Mouse (Mus musculus) monocyte, adult 5-6 weeks (primary cell): ENCODE measurements around the gene Kansl1l. TPM values are rescaled to one million over a fixed set of nuclear protein-coding genes. Genes with fewer than 3 reads are reported as not detected.
A peak's percentile ranks its signal among the peaks of the same experiment; 100 is the strongest.

ENCODE experiments used
- ATAC-seq: fragments of 153-309, 156-312 bp; replicated peaks from 2 replicates; pipeline ENCODE4 v1.8.0; 2017; ENCODE audit warnings: mild to moderate bottlenecking; ENCODE audit not compliant: low TSS enrichment, insufficient number of reproducible peaks, severe bottlenecking, poor library complexity, low FRiP score
- total RNA-seq: library from RNA; stranded (forward); fragments of 200-1000, 200-491, 200-594 nt; gene quantifications from 3 replicates; pipeline ENCODE4 v1.2.3, GENCODE M21; 2017

The Kansl1l gene
- total RNA-seq, 1 experiment from 2014 or later, result 15.6 TPM

DNA sequence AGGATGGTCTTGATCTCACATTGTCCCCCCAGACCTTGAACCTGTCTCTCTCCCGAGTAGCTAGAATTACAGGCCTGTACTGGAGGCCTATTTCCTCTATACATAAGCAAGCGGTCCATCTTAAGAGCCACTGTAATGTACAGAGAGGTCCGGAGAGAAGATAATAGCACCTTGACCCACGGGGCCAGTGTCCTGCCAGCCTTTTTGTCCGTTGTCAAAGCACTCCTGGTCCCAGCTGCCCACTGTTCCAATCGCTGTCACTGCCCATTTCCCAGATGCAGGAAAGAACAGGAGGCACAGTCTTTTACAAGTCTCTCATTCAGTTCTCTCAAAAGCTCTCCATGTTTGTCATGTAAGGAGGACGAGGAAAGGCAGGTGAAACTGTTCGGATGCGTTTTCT is 4.6 kb upstream of the Kansl1l start:
- no peak for ATAC-seq

DNA sequence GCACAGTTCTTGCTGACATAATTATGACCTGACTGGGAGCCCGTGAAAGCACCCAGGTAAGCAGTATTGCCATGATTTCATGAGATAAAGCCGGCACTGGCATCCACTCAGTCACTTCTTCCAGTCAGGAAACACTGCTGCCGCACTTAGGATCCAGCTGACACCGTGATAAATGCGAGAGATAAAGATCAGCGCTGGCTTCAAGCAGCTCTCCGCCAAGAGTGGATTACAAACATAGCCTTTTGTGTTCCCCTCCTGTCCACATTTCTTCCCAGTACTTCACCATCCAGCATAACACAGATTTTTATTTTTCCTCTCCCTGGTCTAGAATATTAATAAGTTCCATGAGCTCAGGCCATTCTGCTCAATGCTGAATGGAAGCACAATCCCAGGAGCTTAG is 2.9 kb upstream of the Kansl1l start:
- no peak for ATAC-seq

DNA sequence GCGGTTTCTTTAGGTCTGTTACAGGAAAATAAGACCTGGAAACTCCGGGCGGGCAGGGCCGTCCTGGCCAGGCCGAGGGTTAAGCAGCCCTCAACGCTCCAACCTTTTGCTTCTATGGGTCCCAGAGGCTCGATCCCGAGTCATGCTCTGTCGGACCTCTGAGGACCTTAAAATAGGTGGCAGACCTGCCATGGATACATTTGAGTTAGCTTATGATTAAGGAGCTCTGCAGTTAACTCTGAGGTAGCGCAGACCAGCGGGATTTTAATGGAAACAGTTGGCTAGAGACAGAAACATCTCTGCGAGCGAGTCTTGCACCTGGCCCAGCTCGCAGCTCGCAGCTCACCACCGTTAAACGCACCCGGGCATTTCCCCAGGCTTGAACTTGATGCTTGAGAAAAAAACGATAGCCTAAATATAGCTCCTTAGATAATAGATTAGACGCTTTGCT is 528 bp upstream of the Kansl1l start:
- ATAC-seq, result peak; percentile 12; the same call in 1 of the 2 replicates

DNA sequence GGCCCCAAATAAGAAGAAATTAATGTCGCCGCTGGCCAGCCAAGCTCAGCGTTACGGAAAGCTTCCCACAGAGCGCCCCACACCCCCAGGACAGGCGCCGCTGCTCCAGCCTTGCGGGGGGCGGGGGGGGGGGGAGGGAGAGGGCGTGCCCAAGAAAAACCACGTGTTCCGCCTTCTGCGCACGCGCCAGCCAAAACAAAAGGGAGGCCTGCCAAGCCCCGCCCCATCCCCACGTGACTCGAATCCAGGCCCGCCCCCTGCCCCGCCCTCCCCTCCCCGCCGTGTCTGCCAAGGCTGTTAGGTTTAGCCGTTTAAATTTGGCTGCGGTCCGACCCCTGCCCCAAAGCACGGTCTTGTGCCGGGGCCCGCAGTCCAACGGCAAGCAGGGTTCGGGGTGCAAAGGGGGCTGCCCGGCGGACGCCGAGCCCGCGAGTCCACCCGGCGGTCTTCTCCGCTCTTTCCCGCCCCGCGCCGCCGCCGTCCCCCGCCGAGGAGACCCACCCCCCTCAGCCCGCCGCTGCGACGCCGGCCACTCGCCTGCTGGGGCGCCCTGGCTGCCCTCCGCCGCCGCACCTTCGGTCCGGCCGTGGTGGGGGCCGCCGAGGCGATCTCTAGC is 417 bp downstream of the Kansl1l start:
- ATAC-seq, result peak; percentile 60

DNA sequence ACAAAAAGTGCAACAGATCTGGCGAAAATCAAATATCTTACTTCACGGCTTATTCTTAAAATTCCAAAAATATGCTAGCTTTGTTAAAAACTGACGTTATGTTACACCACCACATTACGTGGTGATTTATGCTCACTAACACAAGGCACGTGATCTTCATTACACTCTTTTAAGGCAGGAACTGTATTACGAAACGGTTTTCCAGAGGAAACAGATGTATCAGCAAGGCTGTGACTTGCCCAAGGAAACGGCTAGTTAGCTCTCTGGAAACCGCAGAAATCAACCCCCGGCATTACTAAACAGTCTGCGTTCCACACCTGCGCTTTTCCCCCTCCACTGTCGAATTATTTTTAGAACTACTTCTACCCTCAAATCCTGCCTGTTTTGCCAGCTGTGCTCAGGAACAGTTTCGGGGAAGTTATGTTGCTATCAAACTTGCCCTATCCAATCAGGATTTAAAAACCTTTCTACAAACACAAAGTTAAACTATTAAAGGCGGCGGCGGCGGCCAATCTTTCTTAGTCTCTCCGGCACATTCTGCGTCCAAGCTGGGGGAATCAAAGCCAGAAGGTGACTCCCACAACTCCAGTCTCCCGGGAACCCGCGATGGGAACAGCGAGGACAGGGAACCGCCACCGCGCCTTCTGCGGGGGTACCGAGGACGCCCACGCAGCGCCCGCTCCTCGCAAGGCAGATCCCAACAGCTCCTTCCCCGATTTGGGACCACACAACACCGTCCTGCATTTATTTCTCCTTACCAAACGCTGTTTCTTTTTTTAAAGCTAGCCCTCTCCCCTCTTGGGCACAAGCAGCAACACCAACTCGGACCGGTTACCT is 1.2 kb downstream of the Kansl1l start:
- ATAC-seq, result peak; percentile 29; the same call in 1 of the 2 replicates

DNA sequence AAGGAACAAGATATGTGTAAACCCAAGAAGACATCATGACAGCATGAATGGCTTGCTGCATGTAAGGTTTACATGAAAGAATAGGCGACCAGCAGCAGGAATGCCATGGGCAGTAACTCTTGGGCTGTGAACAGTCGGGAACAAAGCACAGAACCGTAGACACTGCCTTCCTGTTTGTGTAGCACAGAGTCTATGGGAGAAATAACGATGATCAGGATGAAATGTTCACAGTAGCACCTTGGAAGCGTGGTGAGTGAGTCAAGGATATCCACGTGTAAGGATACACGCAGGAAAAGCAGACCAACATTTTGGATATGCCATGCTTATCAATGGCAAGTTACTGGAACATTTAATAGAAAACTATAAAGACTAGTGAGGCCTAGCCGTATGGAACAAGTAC is 2.6 kb downstream of the Kansl1l start:
- ATAC-seq, result no peak

DNA sequence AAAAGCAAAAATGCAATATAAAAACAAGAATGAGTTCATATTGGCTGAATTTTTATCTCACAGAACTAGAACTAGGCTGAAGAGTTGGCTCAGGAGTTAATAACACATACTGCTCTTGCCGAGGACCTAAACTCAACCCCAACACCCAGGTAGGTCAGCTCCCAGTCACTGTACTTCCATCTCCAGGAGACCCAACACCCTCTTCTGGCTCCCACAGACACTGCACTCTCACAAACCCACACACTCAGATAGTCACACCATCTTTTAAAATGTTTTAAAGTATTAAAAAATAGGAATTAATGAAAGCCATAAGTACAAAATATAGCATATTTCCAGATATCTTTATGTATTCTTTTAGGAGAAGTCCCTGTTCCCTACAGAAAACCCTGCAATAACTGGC is 4.2 kb downstream of the Kansl1l start:
- ATAC-seq, result no peak

DNA sequence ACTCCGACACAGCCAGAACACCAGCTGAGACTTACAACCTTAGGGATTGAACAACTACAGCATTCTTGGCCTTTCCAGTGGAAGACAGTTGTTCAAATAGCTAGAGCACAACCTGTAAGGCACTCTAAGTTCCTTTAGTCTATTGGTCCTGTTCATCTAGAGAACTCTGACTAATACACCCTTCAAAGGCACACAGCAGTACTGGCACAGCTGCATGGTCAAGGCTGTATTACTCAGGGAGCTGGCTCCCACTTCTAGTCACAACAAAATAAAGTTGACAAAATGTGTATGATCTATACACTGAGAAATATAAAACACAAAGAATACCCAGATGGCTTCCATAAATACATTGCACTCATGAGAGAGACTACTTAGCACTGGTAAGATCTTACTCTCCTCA is 10.5 kb downstream of the Kansl1l start:
- ATAC-seq, result no peak

DNA sequence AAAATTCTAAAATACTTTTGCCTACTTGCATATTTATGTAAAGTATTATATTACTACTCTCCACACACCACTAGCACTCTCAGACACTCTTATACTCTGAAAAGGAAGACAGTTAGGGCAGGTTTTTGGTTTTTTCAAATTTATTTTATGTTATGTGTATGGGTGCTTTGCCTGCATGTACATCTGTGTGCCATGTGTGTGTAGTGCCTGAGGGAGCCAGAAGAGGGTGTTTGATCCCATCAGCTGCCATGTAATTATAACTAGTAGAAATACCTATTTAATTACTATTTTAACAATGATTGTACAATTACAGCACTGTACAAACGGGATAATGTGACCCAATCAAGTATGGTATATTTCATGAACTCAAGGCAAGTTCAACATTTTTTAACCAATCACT is 12.0 kb downstream of the Kansl1l start:
- no peak for ATAC-seq

DNA sequence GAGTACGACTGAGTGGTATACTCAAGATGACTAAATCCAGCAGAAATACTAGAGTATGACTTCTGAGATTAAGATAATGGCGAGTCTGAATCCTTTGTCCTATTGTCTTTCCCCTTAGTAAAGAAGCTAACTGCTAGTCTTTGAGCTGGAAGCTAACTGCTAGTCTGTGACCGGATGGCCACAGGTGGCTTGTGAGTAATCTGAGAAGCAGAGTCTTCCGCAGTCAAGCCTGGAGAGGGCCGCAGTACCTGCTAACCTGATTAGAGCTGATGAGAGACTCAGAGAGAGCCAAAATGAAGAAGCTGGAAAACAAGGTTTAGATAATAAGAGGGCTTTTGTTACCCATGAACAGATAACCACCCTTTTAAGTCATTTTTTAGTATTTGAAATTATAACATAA is 12.7 kb downstream of the Kansl1l start:
- ATAC-seq, result no peak

DNA sequence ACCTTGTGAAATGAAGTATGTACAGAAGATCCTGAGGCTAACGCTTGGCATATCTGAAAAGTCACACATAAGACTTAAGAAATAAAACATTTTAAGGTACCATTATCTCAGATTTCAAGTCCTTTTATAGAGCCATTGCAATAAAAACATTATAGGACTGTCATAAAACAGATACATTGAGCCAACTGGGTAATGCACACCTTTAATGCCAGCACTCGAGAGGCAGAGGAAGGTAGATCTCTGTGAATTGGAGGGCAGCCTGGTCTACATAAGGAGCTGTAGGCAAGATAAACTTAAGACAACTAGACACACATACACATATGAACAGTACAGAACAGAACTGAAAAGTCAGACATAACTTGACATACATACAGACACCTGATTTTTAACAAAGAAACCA is 19.4 kb downstream of the Kansl1l start:
- ATAC-seq, result no peak

DNA sequence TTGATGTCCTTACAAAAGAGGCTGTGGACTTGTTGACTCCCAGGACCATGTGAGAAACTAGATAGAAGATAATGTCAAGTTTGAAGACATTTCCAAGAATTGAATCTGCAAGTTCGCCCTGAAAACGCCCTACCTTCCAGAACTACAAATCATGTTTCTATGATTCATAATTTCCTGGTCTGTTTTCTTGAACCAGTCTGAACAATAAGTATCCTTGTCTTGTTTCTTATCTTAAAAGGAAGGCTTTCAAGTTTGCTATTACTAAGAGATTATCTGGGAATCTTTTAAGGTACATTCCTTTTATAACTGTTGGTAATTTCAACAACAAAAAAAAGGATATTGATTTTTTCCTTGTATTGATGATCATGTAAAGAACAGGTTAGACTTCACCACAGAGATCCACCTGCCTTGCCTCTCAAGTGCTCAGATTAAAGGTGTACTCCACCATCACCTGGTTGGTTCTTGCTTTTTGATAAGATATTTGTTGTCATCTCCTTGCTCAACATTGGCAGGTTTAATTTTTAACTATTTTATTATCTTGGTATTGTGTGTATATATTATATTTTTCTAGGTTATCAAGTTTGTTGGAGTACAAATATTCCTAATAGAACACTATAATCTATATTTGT is 24.4 kb downstream of the Kansl1l start:
- ATAC-seq, result no peak

DNA sequence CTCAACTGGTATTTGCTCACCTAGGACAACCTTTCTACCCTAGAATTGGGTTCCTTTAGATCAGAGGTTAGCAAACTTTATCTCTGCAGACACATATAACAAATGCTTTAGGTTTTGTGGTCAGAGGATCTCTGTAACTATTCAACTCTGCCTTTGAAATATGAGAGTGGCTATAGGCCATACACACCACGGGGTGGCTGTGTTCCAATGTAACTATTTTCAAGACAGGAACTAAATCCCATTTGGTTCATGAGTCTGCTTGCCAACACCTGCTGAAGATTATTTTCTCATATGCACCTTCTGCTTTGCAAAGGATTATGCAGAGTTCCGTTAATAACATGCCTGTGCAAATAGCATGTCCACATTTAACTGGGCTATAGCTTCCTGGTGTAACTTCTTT is 35.1 kb downstream of the Kansl1l start:
- ATAC-seq, result no peak

DNA sequence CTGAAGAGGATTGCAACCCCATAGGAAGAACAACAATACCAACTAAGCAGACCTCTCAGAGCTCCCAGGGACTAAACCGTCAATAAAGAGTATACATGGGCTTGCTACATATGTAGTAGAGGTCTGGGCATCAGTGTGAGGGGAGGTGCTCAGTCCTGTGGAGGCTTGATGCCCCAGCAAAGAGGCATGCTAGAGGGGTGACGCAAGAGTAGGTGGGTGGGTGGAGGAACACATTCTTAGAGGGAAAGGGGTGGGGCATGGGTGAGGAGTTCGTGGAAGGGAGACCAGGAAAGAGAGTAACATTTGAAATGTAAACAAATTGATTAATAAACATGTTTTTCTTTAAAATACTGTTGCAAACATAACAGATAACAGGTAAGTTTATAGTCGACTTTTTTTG is 36.3 kb downstream of the Kansl1l start:
- ATAC-seq, result no peak

DNA sequence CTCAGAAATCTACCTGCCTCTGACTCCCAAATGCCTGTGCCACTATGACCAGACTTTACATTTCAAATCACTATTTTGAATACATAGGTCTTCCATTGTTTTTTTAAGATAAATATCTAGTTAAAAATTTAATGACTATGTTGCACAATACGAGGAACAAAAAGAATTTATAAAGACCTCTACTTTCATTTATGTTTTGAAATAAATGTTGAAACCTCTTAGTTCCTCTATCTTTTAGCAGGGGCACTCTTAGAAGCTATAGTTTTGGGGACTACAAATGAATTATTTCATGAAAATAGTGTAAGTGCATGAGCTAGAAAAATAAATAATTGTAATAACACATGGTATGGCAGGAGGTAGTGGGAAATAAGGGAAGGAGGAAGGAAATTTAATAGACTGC is 38.6 kb downstream of the Kansl1l start:
- ATAC-seq, result no peak

DNA sequence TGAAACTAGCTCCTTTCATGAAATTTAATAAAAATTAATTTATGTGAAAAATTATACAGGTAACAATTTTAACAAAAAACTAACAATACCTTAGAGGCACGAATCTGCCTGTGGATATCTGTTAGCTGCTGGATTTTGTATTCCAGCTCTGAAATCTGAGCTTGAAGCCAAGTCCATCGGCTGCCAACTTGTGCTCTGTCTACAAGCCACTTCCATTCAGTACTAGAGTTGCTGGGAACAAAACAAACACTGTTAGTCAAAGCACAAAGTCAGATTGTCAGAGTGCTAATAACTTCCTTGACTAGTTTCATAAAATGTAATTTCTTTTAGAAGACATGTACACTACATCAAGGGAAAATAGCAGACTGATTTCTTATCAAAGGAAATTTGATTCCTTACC is 39.5 kb downstream of the Kansl1l start:
- ATAC-seq, result no peak

DNA sequence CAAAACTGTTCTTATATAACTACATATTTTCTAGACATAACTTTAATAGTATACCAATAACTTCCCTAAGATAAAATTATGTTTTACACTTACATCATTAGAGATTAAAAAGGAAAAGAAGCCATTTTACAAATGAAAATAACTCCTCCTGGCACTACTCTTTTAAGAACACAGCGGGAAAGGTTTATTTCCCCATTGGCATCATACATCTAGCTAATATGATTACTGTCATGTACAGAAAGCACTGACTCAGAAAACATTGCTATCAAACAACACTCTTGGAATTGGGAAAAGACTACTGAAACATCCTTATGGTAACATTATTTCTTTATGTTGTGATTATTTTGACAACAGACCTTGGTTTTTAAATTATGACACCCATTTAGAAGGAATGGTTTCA is 48.6 kb downstream of the Kansl1l start:
- ATAC-seq, result no peak

DNA sequence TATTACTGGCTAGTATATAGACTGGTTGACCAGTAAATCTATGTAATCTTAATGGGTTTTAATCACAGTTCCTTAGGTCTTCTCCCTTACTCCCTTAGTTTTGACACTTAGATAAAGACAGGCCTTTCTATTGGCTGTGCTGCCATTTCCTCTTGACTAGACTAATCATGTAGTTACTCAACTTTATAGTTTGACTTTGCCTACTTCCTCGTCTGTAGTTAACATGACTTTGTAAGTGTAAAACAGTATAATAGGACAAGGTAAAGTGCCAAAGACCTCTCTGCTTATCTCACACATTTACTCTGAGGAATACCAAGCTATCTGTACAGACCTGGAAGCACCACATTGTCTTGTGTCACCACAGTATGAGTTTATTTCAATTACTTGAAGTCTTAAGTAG is 86.8 kb downstream of the Kansl1l start:
- ATAC-seq, result no peak

DNA sequence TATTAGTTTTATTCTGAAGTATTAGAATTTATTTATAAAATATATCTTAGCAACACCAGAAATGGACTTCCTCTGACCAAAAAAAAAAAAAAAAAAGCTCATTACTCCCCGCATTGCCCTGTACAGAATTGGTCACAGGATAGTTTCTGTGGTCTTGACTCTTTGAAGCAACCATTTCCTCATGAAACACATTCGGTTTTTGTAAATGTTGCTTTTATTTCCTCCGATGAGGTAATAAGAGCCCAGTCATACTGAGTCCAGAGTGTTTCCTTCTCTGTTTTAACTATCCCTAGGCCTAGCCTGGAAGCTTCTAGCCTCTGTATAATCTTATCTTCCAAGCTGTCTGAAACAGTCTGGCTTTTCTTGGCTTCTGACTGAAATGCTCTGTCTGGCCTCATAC is 104.5 kb downstream of the Kansl1l start:
- no peak for ATAC-seq

DNA sequence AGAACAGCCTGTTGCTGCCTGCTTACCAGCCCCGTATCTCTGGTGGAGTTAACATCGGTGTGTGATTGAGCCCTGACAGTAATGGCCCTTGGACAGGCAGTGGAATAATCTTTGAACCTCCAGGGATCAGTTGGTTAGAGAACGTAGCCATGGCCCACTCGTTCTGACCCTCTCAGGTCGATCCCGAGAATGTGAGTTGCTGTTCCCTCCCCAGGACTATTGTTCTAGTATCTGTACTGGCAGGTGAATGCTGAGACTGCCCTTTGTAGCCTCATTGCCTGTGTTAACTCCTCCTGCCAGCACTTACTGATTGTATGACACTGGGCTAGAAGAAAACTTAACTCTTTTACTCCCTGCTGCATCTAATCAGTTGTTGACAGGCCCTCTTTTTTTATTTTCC is 112.8 kb downstream of the Kansl1l start:
- ATAC-seq, result no peak
